Mouse (Mus musculus): ENCODE measurements around the gene Gm10197. TPM values are rescaled to one million over a fixed set of nuclear protein-coding genes. Genes with fewer than 3 reads are reported as not detected.
A peak's percentile ranks its signal among the peaks of the same experiment; 100 is the strongest.
"Not testable (repeated sequence)": the region's sequence is repeated elsewhere in the genome, so short reads cannot be mapped to it uniquely, and the experiment has no call there.

Gene Gm10197
- polyA plus RNA-seq (2015; fragmentation: Nextera tagmentation; extraction: Ambion mirVana): 2.1 and 2.5 TPM in 2 replicates

DNA sequence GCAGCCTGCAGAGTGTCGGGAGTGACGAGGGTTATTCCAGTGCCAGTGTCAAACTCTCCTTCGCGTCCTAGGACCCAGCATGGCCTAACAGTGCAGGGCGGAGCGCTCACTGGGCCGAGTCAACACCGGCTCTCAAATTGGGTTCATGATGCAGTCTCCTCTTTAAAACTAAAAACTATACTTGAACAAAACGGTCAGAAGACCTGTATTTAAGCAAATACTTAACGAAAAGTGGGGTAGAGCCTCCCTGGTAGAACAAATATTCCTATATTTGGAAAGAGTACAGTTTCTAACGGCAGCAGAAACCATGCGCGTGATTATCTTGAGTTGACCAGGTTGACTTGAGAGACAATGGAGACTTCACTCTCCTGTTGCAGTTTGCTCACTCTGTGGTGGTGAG, at the start of gene Gm10197:
TSS of gene Gm10197 (minus strand) at position 101 of the 400 bp plus-strand sequence.
- no peak for DNase-seq (ENCODE audit: low spot score)

- peak; percentile 89 for DNase-seq (ENCODE audit: low spot score)
Measured at GRCm38 (mm10) chr19:53420924-53421582, 49.5 kb upstream of the Gm10197 start.

DNA sequence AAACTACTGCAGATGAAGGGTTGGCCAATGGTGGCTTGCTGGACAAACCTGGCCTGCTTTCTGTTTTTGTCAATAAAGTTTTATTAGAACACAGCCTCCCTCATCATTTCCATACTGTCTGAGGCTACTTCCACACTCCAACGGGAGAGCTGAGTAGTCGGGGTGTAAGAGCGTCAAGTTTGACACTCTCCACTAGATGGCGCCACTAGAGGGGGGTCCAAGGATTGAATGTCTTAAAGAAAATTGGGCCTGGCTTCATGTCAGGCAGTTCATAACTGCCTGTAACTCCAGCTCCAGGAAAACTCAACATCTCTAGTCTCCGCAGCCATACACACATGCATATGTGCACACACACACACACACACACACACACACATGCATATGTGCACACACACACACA, 48.3 kb upstream of the Gm10197 start:
- DNase-seq (ENCODE audit: low spot score): peak; percentile 91

DNA sequence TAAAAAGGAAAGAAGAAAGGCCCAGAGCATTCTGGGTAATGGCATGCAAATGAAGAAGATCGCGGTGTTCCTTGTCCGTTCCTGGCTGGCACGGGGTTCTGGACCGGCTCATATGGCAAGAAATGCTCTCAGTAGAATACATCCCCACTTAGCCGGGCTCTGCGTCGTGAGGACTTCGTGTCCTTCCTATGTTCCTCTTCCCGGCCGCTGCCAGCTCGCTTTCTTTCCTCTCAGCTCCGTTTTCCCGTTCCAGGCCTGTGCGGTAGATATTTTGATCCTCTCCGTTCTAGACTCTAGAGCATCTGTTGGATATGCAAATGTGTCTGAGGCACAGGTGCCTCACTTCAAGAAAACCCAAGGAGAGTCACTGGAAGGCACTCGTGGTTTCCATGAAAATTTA, 43.6 kb upstream of the Gm10197 start:
- DNase-seq (ENCODE audit: low spot score): no peak

GRCm38 (mm10) chr19:53414650-53415049, 43.1 kb upstream of the Gm10197 start:
- DNase-seq (ENCODE audit: low spot score): no peak

- DNase-seq (ENCODE audit: low spot score): no peak
Measured at GRCm38 (mm10) chr19:53413617-53414380, 42.2 kb upstream of the Gm10197 start.

DNA sequence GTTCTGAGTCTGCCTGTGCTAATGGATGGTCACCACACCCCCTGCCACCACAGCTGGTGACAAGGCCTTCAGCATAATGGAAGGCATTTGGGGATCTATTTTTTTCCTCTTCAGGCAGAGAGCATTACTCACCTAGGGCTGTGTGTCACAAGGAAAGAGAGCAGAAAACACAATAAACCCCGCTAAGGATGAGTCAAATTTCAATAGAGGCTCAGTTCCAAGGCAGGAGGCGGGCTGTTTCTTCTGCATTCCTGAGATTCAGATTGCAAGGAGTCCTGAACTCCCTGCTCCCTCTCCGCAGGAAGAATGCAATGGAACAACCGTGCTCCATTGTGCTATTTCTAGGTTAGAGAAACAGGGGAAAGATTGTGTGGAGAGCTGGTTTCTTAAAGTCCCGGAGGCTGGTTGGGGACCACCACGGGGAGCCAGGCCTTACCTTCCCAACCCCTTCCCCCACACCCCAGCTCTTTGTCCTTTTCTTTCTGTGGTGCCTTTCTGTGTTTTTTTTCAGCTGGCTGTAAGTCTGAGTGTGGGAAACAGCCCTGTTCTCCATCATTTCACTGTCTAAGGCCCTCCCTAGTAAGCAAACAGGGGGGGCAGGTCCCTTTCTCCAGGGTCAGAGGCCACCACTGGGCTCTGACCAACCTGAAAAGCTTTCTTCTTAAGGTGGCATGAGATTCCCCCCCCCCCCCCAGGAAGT, 40.7 kb upstream of the Gm10197 start:
- no peak for DNase-seq (ENCODE audit: low spot score)

- DNase-seq (ENCODE audit: low spot score): no peak
Measured at GRCm38 (mm10) chr19:53409663-53410307, 38.2 kb upstream of the Gm10197 start.

DNA sequence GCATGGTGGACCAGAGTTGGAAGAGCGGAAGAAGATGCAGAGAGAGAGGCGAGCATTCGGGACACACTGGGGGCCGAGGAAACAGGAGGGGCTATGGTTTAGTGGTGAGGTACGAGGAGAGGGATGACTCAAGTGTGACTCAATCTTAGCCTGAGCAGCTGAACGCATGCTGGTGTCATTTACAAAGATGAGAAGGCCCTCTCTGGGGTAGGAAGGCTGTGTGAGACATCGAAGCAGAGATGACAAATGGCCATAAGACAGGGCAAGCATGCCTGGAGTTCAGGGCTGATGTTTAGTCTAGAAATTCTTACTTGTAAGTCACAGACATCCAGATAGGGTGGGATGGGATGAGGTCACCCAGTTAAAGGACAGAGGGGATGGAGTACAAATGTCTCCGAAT, 36.8 kb upstream of the Gm10197 start:
- DNase-seq (ENCODE audit: low spot score): no peak

DNA sequence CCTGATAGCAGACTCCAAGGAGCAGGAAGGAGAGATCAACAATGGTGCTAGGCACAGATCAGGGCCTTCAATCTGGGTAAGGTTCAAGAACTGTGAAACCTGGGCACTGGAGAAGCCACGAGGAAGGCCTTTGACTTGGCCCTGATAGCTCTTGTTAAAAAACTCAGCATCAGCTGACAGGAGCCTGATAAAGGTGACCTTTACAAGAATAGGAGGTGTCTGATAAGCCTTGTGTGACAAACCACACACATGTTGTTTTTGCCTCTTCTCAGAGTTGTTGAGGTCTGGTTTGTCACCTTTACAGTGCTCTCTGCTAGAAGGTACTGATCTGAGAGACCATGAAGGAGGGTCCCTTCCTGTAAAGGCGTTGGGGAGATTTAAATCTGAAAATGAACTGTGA, 35.8 kb upstream of the Gm10197 start:
- no peak for DNase-seq (ENCODE audit: low spot score)

DNA sequence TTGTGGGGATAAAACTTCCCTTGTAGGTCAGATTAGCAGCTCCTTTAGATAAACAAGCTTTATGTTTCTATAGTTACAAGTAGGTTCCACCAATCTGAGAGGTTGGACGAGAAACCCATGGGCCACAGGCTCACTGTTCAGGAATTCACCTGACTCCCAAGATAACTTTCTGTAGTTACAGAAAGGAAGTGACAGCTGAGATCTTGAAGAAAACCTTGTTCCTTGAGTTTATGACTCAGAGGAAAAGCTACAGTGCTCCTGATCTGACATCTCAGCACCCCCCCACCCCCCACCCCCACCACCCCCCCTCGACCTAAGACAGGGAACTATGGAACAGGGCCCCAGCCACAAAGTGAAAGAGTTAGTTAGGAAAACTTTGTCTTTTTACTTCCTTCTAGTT, 34.2 kb upstream of the Gm10197 start:
- DNase-seq (ENCODE audit: low spot score): no peak

DNA sequence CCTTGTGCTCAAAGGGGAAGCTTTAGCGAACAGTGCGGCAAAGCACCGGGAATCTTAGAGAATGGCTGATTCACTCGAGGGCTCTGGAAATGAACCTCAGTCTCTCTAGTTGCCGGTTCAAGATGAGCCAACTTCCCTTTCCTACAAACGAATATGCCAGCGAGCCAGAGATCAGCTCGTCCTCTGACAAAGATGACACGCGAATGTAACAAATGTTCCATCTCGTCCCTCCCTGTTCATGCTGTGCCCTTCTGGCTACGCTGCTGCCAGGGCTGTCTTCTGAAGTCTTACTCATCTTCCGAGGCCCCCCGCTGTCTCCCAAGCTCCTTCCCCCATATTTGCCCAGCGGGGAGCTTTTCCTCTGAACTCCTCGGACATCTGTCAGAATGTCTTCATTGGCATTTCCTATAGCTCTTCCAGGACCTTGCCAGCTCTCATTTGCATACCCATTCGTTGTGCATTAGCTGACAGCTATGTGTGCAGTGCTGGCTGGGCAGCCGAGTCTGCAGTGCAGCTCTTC, 33.3 kb upstream of the Gm10197 start:
- DNase-seq (ENCODE audit: low spot score): no peak

DNA sequence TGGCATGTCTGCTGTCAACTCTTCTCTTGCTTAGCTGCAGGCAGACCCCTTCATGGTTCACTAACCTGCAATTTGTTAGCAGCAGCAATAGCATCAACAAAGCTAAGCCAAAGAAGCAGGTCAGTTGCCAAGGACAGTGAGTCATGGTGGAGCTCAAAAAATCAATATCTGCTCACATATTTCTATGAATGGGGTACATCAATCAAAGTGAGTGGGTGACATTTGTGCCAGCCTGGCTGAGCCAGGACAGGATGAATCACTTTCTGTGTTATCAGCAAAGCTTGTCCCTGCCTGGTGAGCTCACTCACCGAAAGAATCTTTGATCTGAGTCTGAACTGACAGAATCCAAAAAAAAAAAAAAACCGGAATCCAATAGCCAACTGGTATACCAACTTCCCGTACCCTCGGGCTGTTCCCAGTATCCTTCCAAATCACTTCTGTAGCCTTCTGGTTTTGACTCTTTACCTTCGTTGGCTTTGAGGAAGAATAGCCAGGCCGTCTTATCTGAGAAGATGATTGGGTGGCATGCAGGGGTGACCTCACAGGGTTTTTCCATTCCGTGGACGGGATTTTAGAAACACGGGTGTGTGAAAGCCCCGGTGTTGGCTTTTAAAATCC, 32.8 kb upstream of the Gm10197 start:
- no peak for DNase-seq (ENCODE audit: low spot score)

- no peak for DNase-seq (ENCODE audit: low spot score)
Measured at GRCm38 (mm10) chr19:53402741-53403432, 31.3 kb upstream of the Gm10197 start.

DNA sequence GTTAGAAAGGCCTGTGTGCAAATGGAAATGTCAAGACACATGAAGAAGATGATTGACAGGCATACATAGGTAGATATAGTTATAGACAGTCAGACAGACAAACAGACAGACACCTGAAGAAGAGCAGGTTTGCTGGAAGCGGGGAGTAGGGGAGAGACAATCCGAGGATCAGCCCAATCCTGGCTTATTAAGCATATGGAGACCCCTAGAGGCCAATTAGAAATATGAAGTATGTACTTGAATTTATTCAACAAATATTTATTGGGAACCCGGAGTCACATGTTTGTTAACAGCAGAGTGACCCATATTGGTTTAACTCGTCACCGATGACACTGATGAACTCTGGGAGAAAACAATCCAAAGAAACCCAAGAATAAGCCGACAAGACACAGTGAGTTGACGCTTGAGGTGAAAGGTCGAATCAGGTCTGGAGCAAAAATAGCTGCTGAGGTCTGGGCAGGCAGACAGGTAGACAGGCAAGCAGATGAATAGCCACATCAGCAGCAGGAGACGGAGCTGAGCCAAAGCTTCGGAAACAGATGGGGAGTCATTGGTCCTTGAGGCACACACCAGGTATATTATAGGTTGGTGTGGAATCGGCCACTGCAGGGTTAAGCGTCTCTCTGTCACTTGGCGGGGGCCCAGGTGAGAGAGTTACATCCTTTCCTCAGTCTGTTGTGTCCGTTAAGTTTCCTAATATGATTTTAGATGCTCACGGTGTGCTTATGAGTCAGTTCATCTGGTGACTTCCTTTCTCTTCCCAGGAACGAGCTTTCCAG, 29.0 kb upstream of the Gm10197 start:
- DNase-seq (ENCODE audit: low spot score): no peak

GRCm38 (mm10) chr19:53399213-53399612, 27.6 kb upstream of the Gm10197 start:
- DNase-seq (ENCODE audit: low spot score): no peak

- DNase-seq (ENCODE audit: low spot score): no peak
Measured at GRCm38 (mm10) chr19:53397451-53398233, 26.1 kb upstream of the Gm10197 start.

GRCm38 (mm10) chr19:53395805-53396204, 24.2 kb upstream of the Gm10197 start:
- DNase-seq (ENCODE audit: low spot score): not testable (repeated sequence)

DNA sequence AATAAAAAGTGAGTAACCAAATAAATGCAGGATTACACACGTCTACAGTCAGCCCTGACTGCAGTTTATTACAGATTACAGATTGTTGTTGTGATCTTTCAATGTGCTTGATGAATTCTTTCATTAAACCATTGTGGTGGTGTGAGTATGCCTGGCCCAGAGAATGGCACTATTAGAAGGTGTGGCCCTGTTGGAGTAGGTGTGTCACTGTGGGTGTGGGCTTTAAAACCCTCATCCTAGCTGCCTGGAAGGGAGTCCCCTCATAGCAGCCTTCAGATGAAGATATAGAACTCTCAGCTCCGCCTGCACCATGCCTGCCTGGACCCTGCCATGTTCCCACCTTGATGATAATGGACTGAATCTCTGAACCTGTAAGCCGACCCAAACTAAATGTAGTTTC, 23.4 kb upstream of the Gm10197 start:
- not testable (repeated sequence) for DNase-seq (ENCODE audit: low spot score)
